Mouse (Mus musculus) heart, adult 2 months (tissue): ENCODE measurements around the gene Slc16a7.

Experiments
- CTCF ChIP-seq: fragments of 200-600 bp; IDR thresholded peaks from 2 replicates; pipeline ENCODE4 v1.8.1; 2022; ENCODE audit warnings: antibody characterized with exemption, mild to moderate bottlenecking, moderate library complexity
- EP300 ChIP-seq: fragments of 200-500 bp; IDR thresholded peaks from 2 replicates; pipeline ENCODE4 v1.6.1; 2011; ENCODE audit warnings: low read depth, low read length, control low read depth; ENCODE audit not compliant: insufficient read depth
- POLR2A ChIP-seq: fragments of 200-500 bp; IDR thresholded peaks from 2 replicates; pipeline ENCODE4 v1.6.1; 2011; ENCODE audit warnings: mild to moderate bottlenecking, low read depth, low read length, control low read depth; ENCODE audit not compliant: insufficient read depth

- TF ChIP-seq CTCF (no peak), EP300 (no peak), POLR2A (no peak)
These were observed 205.1 kb downstream of the Slc16a7 start for GRCm38 (mm10) chr10:125184146-125184545.
